Mouse (Mus musculus) embryonic fibroblast, embryonic 13.5 days (primary cell): ENCODE results near the gene Gm44596. TPM values are rescaled to one million over a fixed set of nuclear protein-coding genes. Genes with fewer than 3 reads are reported as not detected.
A peak's percentile ranks its signal among the peaks of the same experiment; 100 is the strongest.

Experiments used
- H3K27ac ChIP-seq: 2 replicates; pipeline ENCODE4 v1.5.1; 2012; ENCODE audit warnings: low read length, control low read depth, inconsistent platforms; ENCODE audit not compliant: insufficient read depth
- H3K4me1 ChIP-seq: 2 replicates; pipeline ENCODE4 v1.6.1; 2011; ENCODE audit warnings: low read length; ENCODE audit not compliant: control insufficient read depth, insufficient read depth
- H3K4me3 ChIP-seq: 2 replicates; pipeline ENCODE4 v1.5.1; 2011; ENCODE audit warnings: mild to moderate bottlenecking, control low read depth, low read length; ENCODE audit not compliant: insufficient read depth
- CTCF ChIP-seq: IDR thresholded peaks from 2 replicates; pipeline ENCODE4 v1.5.1; 2011; ENCODE audit warnings: mild to moderate bottlenecking, control low read depth, low read length, moderate library complexity, borderline replicate concordance; ENCODE audit not compliant: insufficient read depth
- POLR2A ChIP-seq: IDR thresholded peaks from 2 replicates; pipeline ENCODE4 v1.6.1; 2011; ENCODE audit warnings: low read depth, mild to moderate bottlenecking, control low read depth, low read length, moderate library complexity
- polyA plus RNA-seq: library from polyadenylated mRNA; stranded (reverse); fragments of >200 nt; gene quantifications from 2 replicates; pipeline ENCODE4 v1.2.4, GENCODE M21; 2011; ENCODE audit warnings: low read depth; ENCODE audit not compliant: missing spikeins, insufficient read length

Gene Gm44596
- polyA plus RNA-seq, 1 experiment = not detected

- Histone ChIP-seq H3K4me3 (peak overlapping the region; percentile 94), H3K27ac (no peak overlapping the region), H3K4me1 (peaks cover 3% of the 10 kb centered on the region; the same call in 1 of the 2 replicates)
- no peak for TF ChIP-seq POLR2A
- TF ChIP-seq CTCF = no peak
Observed at GRCm38 (mm10) chr6:128437288-128437687, 62.0 kb downstream of the Gm44596 start.

GRCm38 (mm10) chr6:128437731-128438316 lies 62.5 kb downstream of the Gm44596 start:
- TF ChIP-seq CTCF (no peak), POLR2A (peak; percentile 18; the same call in 1 of the 2 replicates)
- Histone ChIP-seq H3K4me3 (peak overlapping the region; percentile 94), H3K4me1 (peaks cover 3% of the 10 kb centered on the region; the same call in 1 of the 2 replicates), H3K27ac (peak overlapping the region; percentile 35; the same call in 1 of the 2 replicates)

DNA sequence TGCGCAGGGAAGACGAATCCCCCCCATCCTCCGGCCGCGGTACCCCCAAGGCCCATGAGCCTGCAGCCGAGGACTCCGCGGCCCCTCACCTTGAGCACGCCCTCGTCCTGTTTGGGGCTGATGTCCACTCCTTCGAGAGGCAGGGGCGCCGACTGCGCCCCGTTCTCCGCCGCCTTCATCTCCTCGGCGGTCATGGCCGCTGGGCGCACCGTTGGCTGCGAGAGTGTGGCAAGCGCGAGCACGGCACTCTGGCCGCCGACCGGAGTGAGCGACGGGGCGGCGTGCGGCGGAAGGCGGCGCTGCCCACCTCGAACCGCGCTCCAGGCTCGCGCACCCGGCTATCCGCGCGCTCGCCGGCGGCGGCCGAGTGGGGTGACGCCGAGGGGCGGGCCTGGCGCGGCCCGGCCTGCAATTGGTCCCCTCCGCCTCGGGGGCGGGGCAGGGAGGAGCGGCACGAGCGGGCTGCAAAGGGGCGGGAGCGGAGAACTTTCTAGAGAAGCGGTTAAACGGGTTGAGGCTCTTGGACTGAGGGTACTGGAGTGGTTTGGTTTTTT lies 63.1 kb downstream of the Gm44596 start, which contains the start of gene Fkbp4:
Gene Fkbp4, minus strand, starts transcription at position 361 of the 554 bp plus-strand sequence.
- Histone ChIP-seq H3K27ac (peak within 1 kb of the TSS; percentile 35; the same call in 1 of the 2 replicates), H3K4me3 (peak within 1 kb of the TSS; percentile 94), H3K4me1 (peaks cover 3% of the 10 kb centered on the region; the same call in 1 of the 2 replicates)
- TF ChIP-seq CTCF = no peak
- TF ChIP-seq POLR2A = peak; percentile 82

GRCm38 (mm10) chr6:128438871-128439341 lies 63.6 kb downstream of the Gm44596 start:
- Histone ChIP-seq H3K27ac (no peak overlapping the region), H3K4me1 (peaks cover 3% of the 10 kb centered on the region; the same call in 1 of the 2 replicates), H3K4me3 (peak overlapping the region; percentile 26)
- TF ChIP-seq CTCF = no peak
- TF ChIP-seq POLR2A = no peak; the same call in 1 of the 2 replicates

GRCm38 (mm10) chr6:128440238-128440637 lies 64.9 kb downstream of the Gm44596 start:
- H3K4me1 ChIP-seq = peaks cover 3% of the 10 kb centered on the region; the same call in 1 of the 2 replicates
- TF ChIP-seq CTCF (no peak), POLR2A (no peak)
- H3K4me3 ChIP-seq = no peak overlapping the region
- no peak overlapping the region for H3K27ac ChIP-seq

- H3K27ac ChIP-seq = no peak overlapping the region
- H3K4me3 ChIP-seq = no peak overlapping the region
- TF ChIP-seq POLR2A = no peak
- TF ChIP-seq CTCF = peak; percentile 53; the same call in 1 of the 2 replicates
- H3K4me1 ChIP-seq = no peaks in the 10 kb centered on the region
Observed at GRCm38 (mm10) chr6:128445761-128446535, 70.6 kb downstream of the Gm44596 start.

DNA sequence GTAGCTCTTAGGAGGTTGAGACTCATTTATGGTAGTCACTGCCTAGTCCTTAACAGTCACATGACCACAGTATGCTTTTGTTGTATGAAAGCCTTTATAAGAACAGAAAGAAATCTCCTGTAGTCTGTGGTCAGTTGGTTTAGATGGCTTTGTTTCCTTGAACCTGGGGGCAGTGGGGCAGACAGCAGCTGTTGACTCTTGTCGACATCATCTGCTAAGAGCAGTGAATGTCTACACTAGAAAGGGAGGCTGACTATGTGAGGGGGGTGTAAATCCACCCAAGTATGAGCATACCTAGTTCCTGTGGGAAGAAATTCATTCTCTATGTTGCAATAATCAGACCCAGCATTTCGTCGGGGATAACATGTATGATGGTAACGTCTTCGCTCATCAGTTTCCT lies 71.8 kb downstream of the Gm44596 start:
- TF ChIP-seq CTCF (no peak), POLR2A (no peak)
- H3K4me3 ChIP-seq = no peak overlapping the region
- no peaks in the 10 kb centered on the region for H3K4me1 ChIP-seq
- no peak overlapping the region for H3K27ac ChIP-seq

- no peak for TF ChIP-seq POLR2A
- TF ChIP-seq CTCF = no peak
- Histone ChIP-seq H3K4me3 (no peak overlapping the region), H3K4me1 (no peaks in the 10 kb centered on the region), H3K27ac (no peak overlapping the region)
Observed at GRCm38 (mm10) chr6:128455835-128456605, 80.7 kb downstream of the Gm44596 start.

Other genes starting within 250 kb of the Gm44596 start
- 72.2 and 113 TPM in 2 replicates for gene Tspan9, start 231.9 kb upstream of the Gm44596 start, polyA plus RNA-seq
- gene Tead4, start 74.7 kb upstream of the Gm44596 start, polyA plus RNA-seq = 3.0 and 4.2 TPM in 2 replicates
- gene Tulp3, start 19.7 kb upstream of the Gm44596 start, polyA plus RNA-seq = 56.8 and 67.0 TPM in 2 replicates
- 39.6 TPM in 2 replicates for gene Rhno1, start 12.6 kb upstream of the Gm44596 start, polyA plus RNA-seq
- 41.6 and 45.7 TPM in 2 replicates for gene Foxm1, start 12.5 kb upstream of the Gm44596 start, polyA plus RNA-seq
- gene Tex52, start within 50 bp of the Gm44596 start, polyA plus RNA-seq = not detected in 2 replicates
- 3.5 and 9.1 TPM in 2 replicates for gene Nrip2, start 23.8 kb downstream of the Gm44596 start, polyA plus RNA-seq
- gene Itfg2, start 49.4 kb downstream of the Gm44596 start, polyA plus RNA-seq = 12.1 and 15.2 TPM in 2 replicates
- 79.9 and 102 TPM in 2 replicates for gene Fkbp4, start 63.2 kb downstream of the Gm44596 start, polyA plus RNA-seq
- not detected in 2 replicates for gene Pzp, start 151.2 kb downstream of the Gm44596 start, polyA plus RNA-seq
- not detected in 2 replicates for gene A2ml1, start 206.1 kb downstream of the Gm44596 start, polyA plus RNA-seq
- not detected in 2 replicates for gene Klrb1a, start 248.0 kb downstream of the Gm44596 start, polyA plus RNA-seq